Mouse (Mus musculus) heart, postnatal 0 days (tissue): Measurements from ENCODE around the gene Dock8. TPM values are rescaled to one million over a fixed set of nuclear protein-coding genes. Genes with fewer than 3 reads are reported as not detected.

Source experiments
- ATAC-seq: fragments of 200-750 bp; cut with Nextera tagmentation; 2 replicates; pipeline ENCODE4 v1.8.0; 2017; ENCODE audit warnings: low read depth, moderate number of reproducible peaks, moderate library complexity; ENCODE audit not compliant: insufficient read depth
- DNase-seq: peaks from one replicate; pipeline ENCODE4 v3.0.0-alpha.2; 2016; ENCODE audit warnings: low spot score
- H3K27ac ChIP-seq: fragments of 300-500 bp; sonication (generic); 2 replicates; pipeline ENCODE4 v1.5.1; 2014; ENCODE audit warnings: low read depth, mild to moderate bottlenecking
- H3K27me3 ChIP-seq: fragments of 300-500 bp; sonication (generic); 2 replicates; pipeline ENCODE4 v1.6.1; 2014; ENCODE audit warnings: low read length, mixed read lengths; ENCODE audit not compliant: control insufficient read depth, insufficient read depth
- H3K36me3 ChIP-seq: fragments of 300-500 bp; sonication (generic); replicated peaks from 2 replicates; pipeline ENCODE4 v1.6.1; 2014; ENCODE audit warnings: low read length, mixed read lengths; ENCODE audit not compliant: control insufficient read depth, insufficient read depth
- H3K4me1 ChIP-seq: fragments of 300-500 bp; sonication (generic); 2 replicates; pipeline ENCODE4 v1.6.1; 2014; ENCODE audit warnings: antibody characterized with exemption; ENCODE audit not compliant: control insufficient read depth, insufficient read depth
- H3K4me2 ChIP-seq: fragments of 300-500 bp; sonication (generic); 2 replicates; pipeline ENCODE4 v1.6.1; 2014; ENCODE audit warnings: low read depth, mild to moderate bottlenecking, low read length, moderate library complexity
- H3K4me3 ChIP-seq: fragments of 300-500 bp; sonication (generic); 2 replicates; pipeline ENCODE4 v1.5.1; 2014; ENCODE audit warnings: low read depth, low read length
- H3K9ac ChIP-seq: fragments of 300-500 bp; sonication (generic); replicated peaks from 2 replicates; pipeline ENCODE4 v1.6.1; 2014; ENCODE audit warnings: low read depth, low read length, mixed read lengths
- H3K9me3 ChIP-seq: fragments of 300-500 bp; sonication (generic); replicated peaks from 2 replicates; pipeline ENCODE4 v1.6.1; 2016; ENCODE audit warnings: low read length; ENCODE audit not compliant: control insufficient read depth
- CTCF ChIP-seq: IDR thresholded peaks from 2 replicates; pipeline ENCODE4 v1.5.1; 2016; ENCODE audit warnings: antibody characterized with exemption, control low read depth, low read depth
- EP300 ChIP-seq: IDR thresholded peaks from 2 replicates; pipeline ENCODE4 v1.6.1; 2016; ENCODE audit warnings: antibody characterized with exemption, low read depth
- WGBS: fragments of 180-500 bp; shearing (Covaris S2); extraction: QIAGEN DNeasy Blood & Tissue Kit; methylation state at CpG from one replicate; pipeline ENCODE4 v1.1.7; 2014; 5-methylcytosine and 5-hydroxymethylcytosine counted together
- polyA plus RNA-seq: library from polyadenylated mRNA; unstranded; fragments of >200 nt; fragmentation: Nextera tagmentation; extraction: Ambion mirVana; gene quantifications from 2 replicates; pipeline ENCODE4 v1.2.1, GENCODE M21; 2015
- total RNA-seq: library from RNA; depleted of rRNA; stranded (reverse); fragments of >200 nt; gene quantifications from 2 replicates; pipeline ENCODE4 v1.2.3, GENCODE M21; 2014; ENCODE audit warnings: low replicate concordance

Dock8 gene
- total and polyA plus RNA-seq, 2 experiments from 2014 or later, result 2.4 to 6.0 TPM

DNA sequence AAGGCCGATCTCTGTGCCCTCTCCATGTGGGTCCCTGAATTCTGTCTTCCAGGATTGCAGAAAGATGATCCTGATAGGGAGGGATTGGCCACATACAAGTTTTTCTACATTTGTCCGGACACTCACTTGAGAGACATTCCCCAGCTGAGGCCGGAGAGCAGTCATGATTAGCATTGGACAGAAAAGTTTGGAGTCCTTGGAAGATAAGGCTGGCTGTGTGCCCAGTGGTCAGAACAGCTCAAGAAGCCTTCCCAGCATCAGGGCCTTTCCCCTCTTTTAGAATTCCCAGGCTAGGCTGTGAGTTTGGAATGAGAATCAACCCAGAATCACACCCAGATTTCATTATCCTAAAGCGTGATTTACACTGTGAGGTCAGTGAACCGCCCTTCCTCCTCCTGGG is 187.0 kb downstream of the Dock8 start:
- 45% methylated on average over 5 of the region's 5 CpGs for WGBS
- H3K9me3 ChIP-seq, result no peaks in the 10 kb centered on the region
- H3K36me3 ChIP-seq, result no peaks in the 10 kb centered on the region; the same call in 1 of the 2 replicates
- no peaks in the 10 kb centered on the region for H3K27me3 ChIP-seq
- H3K9ac ChIP-seq, result no peak overlapping the region
- no peak overlapping the region for H3K4me2 ChIP-seq
- TF ChIP-seq EP300, result no peak
- no peak for TF ChIP-seq CTCF
- peak overlapping the region; percentile 2; the same call in 1 of the 2 replicates for H3K27ac ChIP-seq
- ATAC-seq (no peak), DNase-seq (no peak)
- H3K4me1 ChIP-seq, result peaks cover 15% of the 10 kb centered on the region; the same call in 1 of the 2 replicates
- H3K4me3 ChIP-seq, result no peak overlapping the region

DNA sequence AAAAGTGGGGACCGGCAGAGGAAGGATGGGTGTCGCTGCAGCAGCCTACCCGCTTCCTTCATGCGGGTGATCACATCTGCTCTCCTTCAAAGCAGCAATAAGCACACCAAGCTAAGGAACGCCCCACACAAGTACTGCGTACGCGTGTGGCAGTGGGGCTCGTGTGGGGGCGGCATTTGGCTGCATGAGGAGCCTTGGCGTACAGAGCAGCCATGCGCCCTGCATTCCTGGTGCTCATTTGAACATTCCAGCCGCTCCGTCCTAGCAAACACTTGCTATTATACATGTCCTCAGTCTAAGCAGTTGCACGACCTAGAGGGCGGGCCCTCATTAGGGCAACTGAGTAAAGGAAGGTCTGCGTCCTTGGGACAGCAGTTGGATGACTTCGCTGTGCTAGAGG is 188.3 kb downstream of the Dock8 start:
- peak; percentile 45; the same call in 1 of the 2 replicates for ATAC-seq
- no peak overlapping the region for H3K9ac ChIP-seq
- no peak for TF ChIP-seq EP300
- TF ChIP-seq CTCF, result no peak
- DNase-seq, result peak; percentile 19
- no peaks in the 10 kb centered on the region for H3K9me3 ChIP-seq
- no peaks in the 10 kb centered on the region for H3K27me3 ChIP-seq
- 48% methylated on average over 18 of the region's 18 CpGs for WGBS
- H3K4me1 ChIP-seq, result peaks cover 15% of the 10 kb centered on the region; the same call in 1 of the 2 replicates
- H3K27ac ChIP-seq, result no peak overlapping the region
- H3K4me2 ChIP-seq, result no peak overlapping the region
- no peak overlapping the region for H3K4me3 ChIP-seq
- H3K36me3 ChIP-seq, result no peaks in the 10 kb centered on the region; the same call in 1 of the 2 replicates

DNA sequence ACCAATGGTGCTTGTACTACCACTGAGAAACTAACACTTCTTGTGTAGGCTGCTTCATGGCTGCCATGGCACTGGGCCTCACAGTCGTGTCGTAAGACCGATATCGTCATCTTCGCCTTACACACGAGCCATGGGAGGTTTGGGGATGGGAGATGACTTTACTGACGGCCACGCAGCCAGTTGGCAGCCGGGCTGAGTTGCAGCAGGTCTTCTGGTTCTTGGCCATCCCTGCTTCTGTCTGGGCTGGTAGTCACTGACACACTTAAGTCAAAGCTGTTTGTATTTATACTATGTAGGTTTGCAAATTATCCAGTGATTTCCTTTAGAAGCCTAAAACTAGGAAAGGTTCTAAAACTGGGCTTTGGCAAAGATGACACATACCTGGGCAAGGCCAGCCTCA is 194.4 kb downstream of the Dock8 start:
- DNase-seq (no peak), ATAC-seq (no peak)
- TF ChIP-seq EP300 (no peak), CTCF (no peak)
- Histone ChIP-seq H3K4me3 (no peak overlapping the region), H3K4me1 (no peaks in the 10 kb centered on the region), H3K9me3 (no peaks in the 10 kb centered on the region), H3K27me3 (no peaks in the 10 kb centered on the region), H3K36me3 (no peaks in the 10 kb centered on the region), H3K27ac (no peak overlapping the region), H3K4me2 (no peak overlapping the region), H3K9ac (no peak overlapping the region)
- WGBS, result 90% methylated on average over 9 of the region's 9 CpGs

DNA sequence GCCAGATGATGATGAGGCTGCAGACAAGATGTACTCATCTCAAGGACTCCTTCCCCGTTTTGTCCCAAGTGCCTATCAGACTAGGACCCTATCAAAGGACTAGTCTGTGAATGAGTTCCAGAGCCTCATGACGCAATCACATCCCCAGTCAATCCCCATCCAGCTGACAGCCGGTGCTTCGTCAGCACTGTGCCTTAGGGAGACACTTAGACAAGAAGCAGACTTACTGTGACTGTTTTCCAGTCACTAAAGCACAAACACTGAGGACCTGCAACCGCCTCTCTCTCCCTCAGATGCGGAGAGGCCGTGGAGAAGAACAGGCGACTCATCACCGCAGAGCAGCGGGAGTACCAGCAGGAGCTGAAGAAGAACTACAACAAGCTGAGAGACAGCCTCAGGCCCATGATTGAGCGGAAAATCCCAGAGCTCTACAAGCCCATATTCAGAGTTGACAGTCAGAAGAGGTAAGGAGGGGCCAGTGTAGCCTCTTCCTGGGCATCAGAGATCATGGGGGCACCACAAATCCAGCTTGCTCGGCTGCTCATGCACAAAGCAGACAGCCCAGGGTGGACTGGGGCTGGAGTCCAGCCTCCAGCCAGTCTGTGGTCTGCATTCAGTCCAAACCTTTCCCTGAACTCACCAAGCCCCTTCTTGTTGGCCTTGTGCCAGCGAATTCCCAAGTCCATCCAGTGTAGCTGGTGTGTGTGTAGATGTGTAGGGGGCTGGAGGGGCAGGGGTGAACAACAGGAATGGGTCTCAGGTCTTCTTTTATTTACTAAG is 200.9 kb downstream of the Dock8 start:
- H3K27me3 ChIP-seq, result no peaks in the 10 kb centered on the region
- H3K4me1 ChIP-seq, result no peaks in the 10 kb centered on the region
- ATAC-seq, result peak; percentile 39; the same call in 1 of the 2 replicates
- 54% methylated on average over 13 of the region's 13 CpGs for WGBS
- no peak overlapping the region for H3K27ac ChIP-seq
- no peaks in the 10 kb centered on the region for H3K9me3 ChIP-seq
- H3K4me3 ChIP-seq, result no peak overlapping the region
- no peak overlapping the region for H3K9ac ChIP-seq
- no peak for DNase-seq
- no peaks in the 10 kb centered on the region for H3K36me3 ChIP-seq
- no peak overlapping the region for H3K4me2 ChIP-seq
- TF ChIP-seq EP300, result no peak
- TF ChIP-seq CTCF, result no peak

DNA sequence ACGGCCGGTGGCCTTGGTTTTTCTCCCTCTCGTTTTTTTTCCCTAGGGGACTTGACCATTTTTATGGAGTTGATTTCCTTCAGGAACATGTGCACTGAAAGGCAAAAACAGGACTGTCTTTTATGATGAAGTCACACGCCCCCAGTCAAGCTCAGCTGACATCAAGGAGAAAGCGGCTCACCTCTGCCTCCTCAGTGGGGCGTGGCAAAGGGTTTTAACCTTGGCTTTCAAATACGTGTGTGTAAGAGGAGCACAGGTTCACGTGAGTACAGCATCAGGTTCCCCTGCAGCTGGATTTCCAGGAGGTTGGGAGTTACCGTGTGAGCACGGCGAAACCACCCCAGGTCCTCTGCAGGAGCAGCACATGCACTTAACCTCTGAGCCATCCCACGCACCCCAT is 203.7 kb downstream of the Dock8 start:
- H3K9me3 ChIP-seq, result no peaks in the 10 kb centered on the region
- no peaks in the 10 kb centered on the region for H3K36me3 ChIP-seq
- H3K4me3 ChIP-seq, result no peak overlapping the region
- no peak overlapping the region for H3K27ac ChIP-seq
- 88% methylated on average over 12 of the region's 12 CpGs for WGBS
- ATAC-seq (no peak), DNase-seq (no peak)
- no peak for TF ChIP-seq CTCF
- no peak for TF ChIP-seq EP300
- 0 out of 2 replicates have a peak, but pooled peaks cover 6% of the 10 kb centered on the region for H3K4me1 ChIP-seq
- no peak overlapping the region for H3K9ac ChIP-seq
- H3K4me2 ChIP-seq, result no peak overlapping the region
- H3K27me3 ChIP-seq, result no peaks in the 10 kb centered on the region
